Mouse (Mus musculus) hindbrain, embryonic 12.5 days (tissue): ENCODE measurements around the gene Kif2a. TPM values are rescaled to one million over a fixed set of nuclear protein-coding genes. Genes with fewer than 3 reads are reported as not detected.
A peak's percentile ranks its signal among the peaks of the same experiment; 100 is the strongest.
"Not testable (repeated sequence)": the region's sequence is repeated elsewhere in the genome, so short reads cannot be mapped to it uniquely, and the experiment has no call there.

Experiments
- ATAC-seq: fragments of 200-750 bp; cut with Nextera tagmentation; 2 replicates; pipeline ENCODE4 v1.8.0; 2017; ENCODE audit warnings: moderate TSS enrichment; ENCODE audit not compliant: low FRiP score
- H3K27ac ChIP-seq: fragments of 300-500 bp; sonication (generic); 2 replicates; pipeline ENCODE4 v1.5.1; 2016; ENCODE audit warnings: mild to moderate bottlenecking
- H3K27me3 ChIP-seq: fragments of 300-500 bp; sonication (generic); 2 replicates; pipeline ENCODE4 v1.6.1; 2016; ENCODE audit warnings: mild to moderate bottlenecking
- H3K36me3 ChIP-seq: fragments of 300-500 bp; sonication (generic); 2 replicates; pipeline ENCODE4 v1.6.1; 2016; ENCODE audit warnings: mild to moderate bottlenecking
- H3K4me1 ChIP-seq: fragments of 300-500 bp; sonication (generic); 2 replicates; pipeline ENCODE4 v1.6.1; 2016
- H3K4me2 ChIP-seq: fragments of 300-500 bp; sonication (generic); replicated peaks from 2 replicates; pipeline ENCODE4 v1.6.1; 2016; ENCODE audit warnings: mild to moderate bottlenecking
- H3K4me3 ChIP-seq: fragments of 300-500 bp; sonication (generic); 2 replicates; pipeline ENCODE4 v1.5.1; 2016; ENCODE audit warnings: mild to moderate bottlenecking
- H3K9ac ChIP-seq: fragments of 300-500 bp; sonication (generic); 2 replicates; pipeline ENCODE4 v1.6.1; 2016; ENCODE audit warnings: mild to moderate bottlenecking, moderate library complexity
- H3K9me3 ChIP-seq: fragments of 300-500 bp; sonication (generic); replicated peaks from 2 replicates; pipeline ENCODE4 v1.6.1; 2016; ENCODE audit warnings: mild to moderate bottlenecking
- WGBS: fragments of 180-500 bp; shearing (Covaris S2); methylation state at CpG from one replicate; pipeline ENCODE4 v1.1.7; 2016; 5-methylcytosine and 5-hydroxymethylcytosine counted together
- polyA plus RNA-seq: library from polyadenylated mRNA; unstranded; fragments of >200 nt; fragmentation: Nextera tagmentation; extraction: Ambion mirVana; gene quantifications from 2 replicates; pipeline ENCODE4 v1.2.1, GENCODE M21; 2016

Gene Kif2a
- polyA plus RNA-seq, 1 experiment from 2014 or later = 36.9 TPM

DNA sequence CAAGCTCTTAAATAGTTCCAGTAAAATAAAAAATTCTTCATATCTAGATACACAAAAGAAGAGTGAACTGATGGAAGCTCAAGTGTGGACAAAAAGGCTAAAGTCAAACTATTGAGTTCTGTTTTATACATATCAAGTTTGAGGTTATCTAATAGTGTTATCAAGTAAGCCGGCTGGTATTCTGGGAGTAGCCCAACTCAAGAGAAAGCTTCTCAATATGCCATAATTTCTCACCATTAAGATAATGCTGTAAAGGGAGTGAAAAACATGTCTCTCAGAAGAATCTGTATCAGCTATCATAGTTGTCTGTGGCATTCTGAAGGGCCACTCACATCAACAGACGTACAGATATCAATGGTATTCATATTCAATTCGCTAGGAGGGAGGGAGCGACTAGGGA lies 13.8 kb downstream of the Kif2a start:
- Histone ChIP-seq H3K9ac (no peak overlapping the region), H3K36me3 (no peaks in the 10 kb centered on the region), H3K4me2 (no peak overlapping the region), H3K27me3 (no peaks in the 10 kb centered on the region), H3K9me3 (no peaks in the 10 kb centered on the region), H3K4me3 (no peak overlapping the region), H3K27ac (no peak overlapping the region), H3K4me1 (peaks cover 2% of the 10 kb centered on the region; the same call in 1 of the 2 replicates)
- no peak for ATAC-seq
- 89% methylated on average over 4 of the region's 4 CpGs for WGBS

- H3K27ac ChIP-seq = no peak overlapping the region
Observed at GRCm38 (mm10) chr13:107003211-107003610, 18.7 kb downstream of the Kif2a start.

DNA sequence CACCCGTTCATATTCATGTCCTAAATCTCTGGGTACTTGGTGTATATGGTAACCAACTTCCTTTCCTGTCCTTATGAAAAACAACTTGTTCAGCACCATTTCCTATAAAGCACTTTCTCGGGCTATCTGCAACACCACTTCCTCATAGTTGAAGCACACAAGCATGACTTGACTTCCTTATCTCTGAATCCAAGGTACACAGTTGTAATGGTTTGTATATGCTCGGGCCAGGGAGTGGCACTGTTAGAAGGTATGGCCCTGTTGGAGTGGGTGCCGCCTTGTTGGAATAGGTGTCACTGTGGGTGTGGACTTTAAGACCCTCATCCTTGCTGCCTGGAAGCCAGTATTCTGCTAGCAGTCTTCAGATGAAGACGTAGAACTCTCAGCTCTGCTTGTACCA lies 23.3 kb downstream of the Kif2a start:
- no peak overlapping the region for H3K27ac ChIP-seq
- no peak overlapping the region for H3K4me3 ChIP-seq
- H3K9ac ChIP-seq = no peak overlapping the region
- no peak overlapping the region for H3K4me2 ChIP-seq
- 0 out of 2 replicates have a peak, but pooled peaks cover 4% of the 10 kb centered on the region for H3K4me1 ChIP-seq
- no peaks in the 10 kb centered on the region for H3K36me3 ChIP-seq
- H3K9me3 ChIP-seq = no peaks in the 10 kb centered on the region
- 91% methylated on average over 5 of the region's 5 CpGs for WGBS
- H3K27me3 ChIP-seq = no peaks in the 10 kb centered on the region
- ATAC-seq = no peak

More at GRCm38 (mm10) chr13:107003211-107003610, 18.7 kb downstream of the Kif2a start:
- no peak for ATAC-seq
- WGBS = 97% methylated on average over 2 of the region's 2 CpGs
- H3K4me2 ChIP-seq = no peak overlapping the region
- no peak overlapping the region for H3K9ac ChIP-seq
- H3K9me3 ChIP-seq = no peaks in the 10 kb centered on the region
- no peaks in the 10 kb centered on the region for H3K4me1 ChIP-seq
- H3K36me3 ChIP-seq = no peaks in the 10 kb centered on the region
- H3K27me3 ChIP-seq = no peaks in the 10 kb centered on the region
- H3K4me3 ChIP-seq = no peak overlapping the region

DNA sequence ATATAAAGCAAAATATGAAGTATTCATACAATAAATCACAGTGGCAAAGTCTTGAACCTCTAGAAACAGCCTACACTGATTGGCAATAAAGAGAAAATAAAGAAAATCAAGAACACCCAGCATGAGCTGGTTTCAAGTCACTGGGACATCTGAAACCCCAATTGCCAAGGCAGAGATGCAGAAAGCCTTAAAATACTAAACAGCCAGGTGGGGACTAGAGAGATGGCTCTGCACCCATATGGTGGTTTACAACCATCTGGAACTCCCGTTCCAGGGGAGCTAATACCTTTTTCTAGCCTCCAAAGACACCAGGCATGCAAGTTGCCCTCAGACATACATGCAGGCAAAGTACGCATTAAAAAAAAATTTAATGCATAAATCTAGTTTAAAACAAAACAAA lies 23.9 kb downstream of the Kif2a start:
- no peak for ATAC-seq
- 94% methylated on average over 2 of the region's 2 CpGs for WGBS

DNA sequence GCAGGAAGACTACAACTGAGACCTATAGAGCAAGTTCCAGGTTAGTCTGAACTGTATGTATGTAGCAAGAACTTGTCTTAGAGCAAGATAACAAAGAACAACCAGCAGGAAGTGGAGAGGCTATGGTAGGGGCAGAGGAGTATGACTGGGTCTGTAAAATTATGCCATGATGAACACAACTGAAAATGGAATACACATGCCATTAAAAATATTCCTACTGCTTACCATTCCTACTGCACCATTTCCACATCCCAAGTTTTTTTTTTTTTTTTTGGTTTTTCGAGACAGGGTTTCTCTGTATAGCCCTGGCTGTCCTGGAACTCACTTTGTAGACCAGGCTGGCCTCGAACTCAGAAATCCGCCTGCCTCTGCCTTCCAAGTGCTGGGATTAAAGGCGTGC lies 24.4 kb downstream of the Kif2a start:
- WGBS = 91% methylated on average over 4 of the region's 4 CpGs
- H3K9ac ChIP-seq, H3K4me3 ChIP-seq, ATAC-seq, H3K4me1 ChIP-seq, H3K9me3 ChIP-seq, H3K36me3 ChIP-seq, H3K4me2 ChIP-seq, H3K27me3 ChIP-seq, H3K27ac ChIP-seq: not testable (repeated sequence)

More for the DNA sequence above, 23.9 kb downstream of the Kif2a start:
- H3K27me3 ChIP-seq = no peaks in the 10 kb centered on the region
- H3K4me1 ChIP-seq = 0 out of 2 replicates have a peak, but pooled peaks cover 4% of the 10 kb centered on the region
- no peaks in the 10 kb centered on the region for H3K9me3 ChIP-seq
- H3K4me3 ChIP-seq = no peak overlapping the region
- H3K27ac ChIP-seq = no peak overlapping the region
- H3K36me3 ChIP-seq = 0 out of 2 replicates have a peak, but pooled peaks cover under 1% of the 10 kb centered on the region
- H3K9ac ChIP-seq = no peak overlapping the region
- no peak overlapping the region for H3K4me2 ChIP-seq

GRCm38 (mm10) chr13:106996891-106997290 lies 25.0 kb downstream of the Kif2a start:
- H3K9ac ChIP-seq = no peak overlapping the region
- ATAC-seq = no peak
- 0 out of 2 replicates have a peak, but pooled peaks cover 11% of the 10 kb centered on the region for H3K36me3 ChIP-seq
- H3K4me3 ChIP-seq = no peak overlapping the region
- 0 out of 2 replicates have a peak, but pooled peaks cover 4% of the 10 kb centered on the region for H3K4me1 ChIP-seq
- no peak overlapping the region for H3K27ac ChIP-seq
- H3K9me3 ChIP-seq = no peaks in the 10 kb centered on the region
- whole genome bisulfite sequencing = 85% methylated on average over 2 of the region's 2 CpGs
- H3K4me2 ChIP-seq = no peak overlapping the region
- no peaks in the 10 kb centered on the region for H3K27me3 ChIP-seq

GRCm38 (mm10) chr13:106961496-106961895 lies 60.4 kb downstream of the Kif2a start:
- peaks cover 44% of the 10 kb centered on the region for H3K36me3 ChIP-seq
- ATAC-seq = no peak
- H3K27me3 ChIP-seq = no peaks in the 10 kb centered on the region
- no peak overlapping the region for H3K9ac ChIP-seq
- no peak overlapping the region for H3K27ac ChIP-seq
- H3K4me3 ChIP-seq = no peak overlapping the region
- WGBS = 96% methylated on average over 4 of the region's 4 CpGs
- H3K9me3 ChIP-seq = no peaks in the 10 kb centered on the region
- no peak overlapping the region for H3K4me2 ChIP-seq
- H3K4me1 ChIP-seq = no peaks in the 10 kb centered on the region

DNA sequence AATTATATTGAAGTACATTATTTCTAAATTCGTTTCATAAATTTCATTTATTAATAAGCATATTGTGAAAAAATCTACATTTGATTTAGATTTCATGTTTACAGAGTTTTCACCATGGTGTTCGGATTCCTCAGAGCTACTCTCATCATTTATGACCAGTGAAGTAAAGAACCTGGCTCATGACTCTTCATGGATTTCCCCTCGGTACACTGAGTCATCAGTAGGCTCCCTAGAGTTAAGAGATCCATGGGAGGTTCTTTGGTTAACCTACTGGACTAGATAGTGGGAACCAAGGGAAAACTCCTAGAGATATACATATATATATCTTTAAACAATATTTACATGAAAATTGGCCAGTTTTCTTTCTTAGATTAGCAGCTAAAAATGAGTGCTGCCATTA lies 61.4 kb downstream of the Kif2a start:
- Histone ChIP-seq H3K27me3 (no peaks in the 10 kb centered on the region), H3K27ac (no peak overlapping the region), H3K4me1 (no peaks in the 10 kb centered on the region), H3K9me3 (no peaks in the 10 kb centered on the region), H3K4me3 (no peak overlapping the region), H3K4me2 (no peak overlapping the region), H3K36me3 (peaks cover 50% of the 10 kb centered on the region), H3K9ac (no peak overlapping the region)
- no peak for ATAC-seq
- 90% methylated on average over 3 of the region's 3 CpGs for WGBS

DNA sequence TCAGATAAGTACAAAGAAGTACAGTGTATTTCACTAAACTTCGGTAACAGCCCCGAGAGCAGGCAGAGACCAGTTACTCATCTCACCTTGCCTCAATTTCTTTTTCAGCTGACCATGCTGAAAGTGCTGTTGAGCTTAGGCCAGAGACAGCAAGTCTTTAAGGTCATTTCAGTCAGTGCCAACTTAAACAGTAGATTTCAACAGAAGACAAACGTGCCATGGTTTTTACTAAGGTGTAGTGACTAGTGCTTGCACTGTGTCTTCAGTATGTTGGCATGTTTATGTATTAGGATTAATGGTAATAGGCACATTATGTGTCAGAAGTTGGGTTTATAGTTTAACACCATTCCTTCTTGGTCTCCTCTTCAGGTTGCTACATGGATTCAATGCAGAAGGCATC lies 63.6 kb downstream of the Kif2a start:
- Histone ChIP-seq H3K4me2 (no peak overlapping the region), H3K27me3 (no peaks in the 10 kb centered on the region), H3K4me1 (no peaks in the 10 kb centered on the region), H3K9ac (no peak overlapping the region), H3K27ac (no peak overlapping the region), H3K36me3 (peaks cover 55% of the 10 kb centered on the region), H3K9me3 (no peaks in the 10 kb centered on the region), H3K4me3 (no peak overlapping the region)
- 94% methylated on average over 3 of the region's 3 CpGs for WGBS
- ATAC-seq = no peak

DNA sequence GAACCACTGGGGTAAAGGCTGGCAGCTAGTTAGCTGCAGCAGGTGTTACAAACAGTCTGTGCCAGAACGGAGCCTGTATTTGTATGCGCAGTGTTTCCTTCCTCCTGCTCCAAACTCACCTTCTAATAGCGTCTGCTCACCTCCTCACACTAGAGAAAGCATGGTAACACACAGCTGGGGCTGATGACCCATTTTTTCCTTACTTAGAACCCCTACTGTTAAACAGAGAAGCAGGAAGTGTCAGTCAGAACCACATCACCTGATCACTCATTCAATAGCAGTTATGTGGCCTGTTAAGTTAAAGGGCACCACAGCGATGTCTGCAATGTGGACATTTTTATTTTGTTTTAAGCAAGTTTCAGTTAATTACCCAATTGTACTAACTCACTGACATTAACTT lies 64.4 kb downstream of the Kif2a start:
- Histone ChIP-seq H3K4me3 (no peak overlapping the region), H3K36me3 (peaks cover 48% of the 10 kb centered on the region), H3K9me3 (no peaks in the 10 kb centered on the region), H3K4me2 (no peak overlapping the region), H3K9ac (no peak overlapping the region), H3K27me3 (no peaks in the 10 kb centered on the region), H3K4me1 (no peaks in the 10 kb centered on the region), H3K27ac (no peak overlapping the region)
- WGBS = 91% methylated on average over 4 of the region's 4 CpGs
- ATAC-seq = no peak

GRCm38 (mm10) chr13:106954880-106955279 lies 67.0 kb downstream of the Kif2a start:
- H3K9me3 ChIP-seq = no peaks in the 10 kb centered on the region
- 94% methylated on average over 3 of the region's 3 CpGs for WGBS
- H3K27me3 ChIP-seq = no peaks in the 10 kb centered on the region
- H3K36me3 ChIP-seq = peaks cover 51% of the 10 kb centered on the region
- H3K4me2 ChIP-seq = no peak overlapping the region
- H3K4me3 ChIP-seq = no peak overlapping the region
- no peaks in the 10 kb centered on the region for H3K4me1 ChIP-seq
- no peak for ATAC-seq
- H3K9ac ChIP-seq = no peak overlapping the region
- H3K27ac ChIP-seq = no peak overlapping the region

- Histone ChIP-seq H3K9ac (peak overlapping the region; percentile 75), H3K4me2 (peak overlapping the region; percentile 66), H3K36me3 (peaks cover 17% of the 10 kb centered on the region), H3K4me3 (peak overlapping the region; percentile 69), H3K4me1 (peaks cover 15% of the 10 kb centered on the region), H3K27ac (no peak overlapping the region), H3K9me3 (no peaks in the 10 kb centered on the region), H3K27me3 (no peaks in the 10 kb centered on the region)
- peak; percentile 2; the same call in 1 of the 2 replicates for ATAC-seq
- 4% methylated on average over 6 of the region's 6 CpGs for WGBS
Observed at GRCm38 (mm10) chr13:106947583-106947982, 74.3 kb downstream of the Kif2a start.
